Mouse (Mus musculus): Measurements from ENCODE around the gene Ift172.

Gene Ift172

GRCm38 (mm10) chr5:31290521-31291360, at the start of gene Ift172:
Gene Ift172 (minus strand): TSS chr5:31291116.
- DNase-seq (ENCODE audit: extremely low read depth, low read depth) = peak; percentile 99

GRCm38 (mm10) chr5:31328255-31328654, 37.3 kb upstream of the Ift172 start:
- peak; percentile 26 for DNase-seq (ENCODE audit: extremely low read depth, low read depth)

- no peak for DNase-seq (ENCODE audit: extremely low read depth, low read depth)
These were observed 35.9 kb upstream of the Ift172 start for GRCm38 (mm10) chr5:31326850-31327249.

GRCm38 (mm10) chr5:31324085-31324484, 33.2 kb upstream of the Ift172 start:
- DNase-seq (ENCODE audit: extremely low read depth, low read depth) = no peak

- no peak for DNase-seq (ENCODE audit: extremely low read depth, low read depth)
These were observed 31.9 kb upstream of the Ift172 start for GRCm38 (mm10) chr5:31322776-31323175.

- DNase-seq (ENCODE audit: extremely low read depth, low read depth) = no peak
These were observed 21.9 kb upstream of the Ift172 start for GRCm38 (mm10) chr5:31312806-31313205.

GRCm38 (mm10) chr5:31303093-31303492, 12.2 kb upstream of the Ift172 start:
- DNase-seq (ENCODE audit: extremely low read depth, low read depth) = no peak

- DNase-seq (ENCODE audit: extremely low read depth, low read depth) = no peak
These were observed 10.9 kb upstream of the Ift172 start for GRCm38 (mm10) chr5:31301866-31302265.

GRCm38 (mm10) chr5:31298486-31298885, 7.6 kb upstream of the Ift172 start:
- DNase-seq (ENCODE audit: extremely low read depth, low read depth) = no peak

GRCm38 (mm10) chr5:31297981-31298380, 7.1 kb upstream of the Ift172 start:
- no peak for DNase-seq (ENCODE audit: extremely low read depth, low read depth)

GRCm38 (mm10) chr5:31297047-31297757, 6.3 kb upstream of the Ift172 start, which contains the start of gene Gckr:
Gene Gckr (plus strand): TSS chr5:31297443.
- DNase-seq (ENCODE audit: extremely low read depth, low read depth) = no peak

GRCm38 (mm10) chr5:31295606-31296141, 4.8 kb upstream of the Ift172 start, which contains the start of gene Fndc4:
Gene Fndc4 (minus strand): TSS chr5:31296080.
- DNase-seq (ENCODE audit: extremely low read depth, low read depth) = no peak

- no peak for DNase-seq (ENCODE audit: extremely low read depth, low read depth)
These were observed 4.2 kb upstream of the Ift172 start for GRCm38 (mm10) chr5:31294964-31295605.

GRCm38 (mm10) chr5:31291361-31291688, 409 bp upstream of the Ift172 start:
- DNase-seq (ENCODE audit: extremely low read depth, low read depth) = no peak

- DNase-seq (ENCODE audit: extremely low read depth, low read depth) = peak; percentile 8
These were observed 1.2 kb downstream of the Ift172 start for GRCm38 (mm10) chr5:31289626-31290230.

GRCm38 (mm10) chr5:31288655-31289054, 2.3 kb downstream of the Ift172 start:
- DNase-seq (ENCODE audit: extremely low read depth, low read depth) = no peak

GRCm38 (mm10) chr5:31288225-31288624, 2.7 kb downstream of the Ift172 start:
- DNase-seq (ENCODE audit: extremely low read depth, low read depth) = no peak

- DNase-seq (ENCODE audit: extremely low read depth, low read depth) = no peak
These were observed 11.5 kb downstream of the Ift172 start for GRCm38 (mm10) chr5:31279245-31279988.

- no peak for DNase-seq (ENCODE audit: extremely low read depth, low read depth)
These were observed 17.9 kb downstream of the Ift172 start for GRCm38 (mm10) chr5:31273018-31273417.

- no peak for DNase-seq (ENCODE audit: extremely low read depth, low read depth)
These were observed 23.2 kb downstream of the Ift172 start for GRCm38 (mm10) chr5:31267686-31268085.

GRCm38 (mm10) chr5:31266101-31266500, 24.8 kb downstream of the Ift172 start:
- DNase-seq (ENCODE audit: extremely low read depth, low read depth) = no peak

All from MEL-GATA-1-ER (cell line).